Mouse (Mus musculus): Measurements from ENCODE around the gene March8. TPM values are rescaled to one million over a fixed set of nuclear protein-coding genes. Genes with fewer than 3 reads are reported as not detected.
"Not testable (repeated sequence)": the region's sequence is repeated elsewhere in the genome, so short reads cannot be mapped to it uniquely, and the experiment has no call there.

March8 gene
- total RNA-seq (2021) = 10 to 100 TPM; 59.6 to 76.5 TPM
- long read RNA-seq, experiment 1, full-length matches to known transcripts = 25 of 42 reads
- long read RNA-seq, experiment 1, partial matches to known transcripts = 0 of 42 reads
- long read RNA-seq, experiment 1, other reads (novel, unspliced or antisense) = 17 of 42 reads
- long read RNA-seq, experiment 2, full-length matches to known transcripts = 22 of 62 reads
- long read RNA-seq, experiment 2, partial matches to known transcripts = 6 of 62 reads
- long read RNA-seq, experiment 2, other reads (novel, unspliced or antisense) = 34 of 62 reads

DNA sequence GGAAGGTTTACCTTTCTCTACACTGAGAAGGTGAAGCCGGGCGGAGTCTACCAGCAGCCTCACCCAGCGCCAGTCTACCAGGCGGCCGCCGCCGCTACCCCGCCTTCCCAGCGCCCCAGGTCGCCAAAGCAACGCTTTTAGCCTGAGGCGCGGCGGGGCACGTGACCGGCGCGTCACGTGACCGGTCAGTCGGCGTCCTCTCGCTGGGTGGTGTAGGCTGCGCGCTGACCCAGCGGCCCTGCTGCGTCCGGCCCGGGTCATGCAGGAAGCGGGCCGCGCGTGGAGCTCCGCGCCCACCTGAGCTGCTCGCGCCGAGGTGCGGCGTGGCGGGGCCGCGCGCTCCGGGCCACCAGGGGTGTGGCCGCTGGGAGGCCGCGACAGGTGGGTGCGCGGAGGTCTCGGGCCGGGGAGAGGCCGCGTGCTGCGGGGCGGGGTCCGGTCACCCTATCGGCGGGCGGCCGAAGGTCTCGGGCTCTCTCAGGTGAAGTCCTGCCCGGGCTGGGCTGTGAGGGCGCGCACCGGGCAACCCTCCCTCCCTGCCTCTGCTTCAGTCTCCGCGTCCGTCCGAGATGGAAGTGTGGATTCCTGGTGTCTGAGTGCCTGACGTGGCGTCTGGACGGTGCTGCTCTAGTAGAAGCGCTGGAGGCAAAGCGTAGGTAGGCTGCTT lies at the start of gene March8:
Gene March8, plus strand, starts transcription at position 190 of the 667 bp plus-strand sequence.
- DNase-seq (ENCODE audit: low spot score in 2 of 2) = peak; percentile 88 to 89

DNA sequence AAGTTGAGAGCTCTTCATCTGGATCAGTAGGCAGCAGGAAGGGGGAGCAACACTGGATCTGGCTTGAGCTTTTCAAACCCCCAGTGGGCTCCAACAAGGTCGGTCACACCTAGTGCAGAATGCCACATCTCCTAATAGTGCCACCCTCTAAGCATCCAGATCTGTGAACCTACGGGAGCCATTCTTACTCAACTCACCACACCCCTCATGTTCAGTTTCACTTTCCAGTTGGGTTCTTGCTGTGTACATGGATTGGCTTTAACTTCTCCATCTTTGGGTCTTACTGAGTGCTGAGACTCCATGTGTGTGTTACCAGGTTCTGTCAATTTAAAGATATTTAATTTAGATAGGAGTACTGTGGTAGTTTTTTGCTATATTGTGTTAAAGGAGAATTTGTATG lies 26.4 kb upstream of the March8 start:
- no peak for DNase-seq (ENCODE audit: low spot score in 2 of 2)

GRCm38 (mm10) chr6:116319259-116319658 lies 18.6 kb upstream of the March8 start:
- no peak for DNase-seq (ENCODE audit: low spot score in 2 of 2)

DNA sequence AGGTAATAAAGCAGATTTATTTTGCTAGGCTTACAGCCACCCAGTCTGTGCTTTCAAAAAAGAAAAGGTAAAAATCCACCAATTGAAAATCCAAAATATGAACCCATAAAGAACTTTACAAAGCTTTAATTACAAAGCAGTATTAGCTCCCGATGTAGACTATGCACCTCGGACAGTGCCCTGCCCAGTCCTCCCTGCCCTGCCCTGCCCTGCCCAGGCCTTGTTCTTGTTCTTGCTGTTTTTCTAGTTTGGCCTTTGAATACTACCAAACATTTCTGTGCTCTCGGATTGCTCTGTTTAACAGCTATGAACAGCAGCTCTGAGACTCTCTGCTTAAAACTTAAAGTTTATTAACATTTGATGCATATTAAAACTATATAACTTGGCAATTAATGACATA lies 11.2 kb upstream of the March8 start:
- DNase-seq (ENCODE audit: low spot score in 2 of 2) = no peak

DNA sequence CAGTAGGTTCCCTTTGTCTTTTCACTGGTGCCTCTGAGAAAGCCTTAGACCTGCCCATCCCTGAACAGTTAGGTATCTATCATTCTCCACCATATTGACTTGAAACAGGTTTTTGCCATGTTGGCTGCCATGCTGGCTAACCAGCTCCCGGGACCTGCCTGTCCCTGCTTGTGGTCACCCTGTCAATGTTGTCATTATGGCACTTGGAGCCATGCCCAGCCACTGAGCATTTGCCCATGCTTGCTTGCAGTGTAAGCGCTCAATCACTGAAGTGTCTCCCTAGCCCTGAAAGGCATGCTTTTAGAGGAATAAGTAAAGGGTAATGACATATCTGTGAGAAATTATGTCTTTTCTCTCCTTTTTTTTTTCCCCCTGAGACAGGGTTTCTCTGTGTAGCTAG lies 6.4 kb upstream of the March8 start:
- no peak for DNase-seq (ENCODE audit: low spot score in 2 of 2)

DNA sequence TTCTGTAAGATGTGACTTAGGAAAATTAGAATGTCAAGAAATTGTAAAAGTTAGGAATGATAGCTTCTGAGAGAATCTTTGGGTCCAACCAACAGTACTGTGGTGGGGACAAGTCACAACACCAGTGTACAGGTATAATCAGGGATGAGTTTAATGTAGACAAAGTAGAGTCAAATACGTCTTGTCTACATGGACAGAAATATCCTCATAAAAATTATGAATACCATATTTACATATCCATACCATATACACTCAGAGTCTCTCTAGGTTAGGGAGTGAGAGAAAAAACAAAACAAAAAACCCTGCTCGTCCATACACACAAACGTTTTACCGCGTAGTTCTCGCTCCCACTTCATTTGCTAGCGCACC lies 374 bp upstream of the March8 start:
- DNase-seq (ENCODE audit: low spot score in 2 of 2) = no peak

- DNase-seq (ENCODE audit: low spot score in 2 of 2) = no peak
These were observed 696 bp downstream of the March8 start for GRCm38 (mm10) chr6:116338520-116338919.

DNA sequence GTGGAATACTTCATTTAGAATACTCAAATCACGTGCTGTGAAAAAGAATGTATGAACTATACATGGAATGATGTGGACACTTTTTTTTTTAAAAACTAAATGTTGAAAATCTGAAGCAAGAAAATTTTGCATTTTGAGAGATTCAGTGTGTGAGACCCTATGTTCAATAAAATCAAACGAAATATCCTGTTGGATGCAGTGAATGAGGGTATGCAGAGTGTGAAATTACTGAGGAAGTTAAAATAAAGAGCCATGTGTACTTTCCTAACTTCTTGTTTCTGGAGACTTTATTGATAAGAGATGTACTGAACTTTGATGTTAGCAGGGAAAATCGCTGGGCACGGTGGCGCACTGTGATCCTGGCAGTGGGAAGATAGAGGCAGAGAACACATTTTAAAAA lies 1.3 kb downstream of the March8 start:
- no peak for DNase-seq (ENCODE audit: low spot score in 2 of 2)

DNA sequence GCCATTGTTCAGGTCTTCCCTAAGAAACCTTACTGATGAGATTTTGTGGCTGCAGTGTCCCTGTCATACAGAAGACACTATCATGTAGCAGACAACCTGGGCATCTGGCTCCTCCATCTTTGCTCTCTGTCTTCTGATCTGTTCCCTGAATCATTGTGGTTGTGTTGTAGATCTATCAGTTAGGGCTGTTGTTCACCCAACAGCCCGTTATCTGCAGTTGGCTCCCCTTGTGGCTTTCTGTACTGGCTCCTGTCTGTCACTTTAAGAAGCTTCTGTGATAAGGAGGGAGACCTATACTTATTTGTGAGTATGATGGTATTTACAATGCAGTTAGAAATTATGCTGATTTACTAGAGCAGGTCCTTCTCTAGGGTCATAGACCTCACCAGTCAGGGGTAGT lies 2.7 kb downstream of the March8 start:
- no peak for DNase-seq (ENCODE audit: low spot score in 2 of 2)

DNA sequence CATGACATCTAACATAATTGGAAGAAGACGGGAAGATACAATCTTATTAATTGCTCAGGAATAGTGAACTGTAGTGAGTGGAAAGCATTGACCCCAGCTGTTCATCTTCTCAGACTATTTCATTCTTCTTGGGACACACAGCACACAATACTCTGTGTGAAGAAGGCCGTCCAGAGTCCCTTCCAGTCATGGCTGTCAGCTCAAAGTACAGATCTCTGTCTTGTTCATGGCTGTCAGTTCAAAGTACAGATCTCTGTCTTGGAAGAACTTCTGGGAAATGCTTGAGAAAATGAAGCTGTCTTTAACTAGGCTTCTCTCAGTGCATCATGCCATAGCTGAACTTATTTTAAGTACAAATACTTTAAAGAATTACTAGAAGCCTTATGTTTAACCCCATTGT lies 10.1 kb downstream of the March8 start:
- DNase-seq (ENCODE audit: low spot score in 2 of 2) = no peak

DNA sequence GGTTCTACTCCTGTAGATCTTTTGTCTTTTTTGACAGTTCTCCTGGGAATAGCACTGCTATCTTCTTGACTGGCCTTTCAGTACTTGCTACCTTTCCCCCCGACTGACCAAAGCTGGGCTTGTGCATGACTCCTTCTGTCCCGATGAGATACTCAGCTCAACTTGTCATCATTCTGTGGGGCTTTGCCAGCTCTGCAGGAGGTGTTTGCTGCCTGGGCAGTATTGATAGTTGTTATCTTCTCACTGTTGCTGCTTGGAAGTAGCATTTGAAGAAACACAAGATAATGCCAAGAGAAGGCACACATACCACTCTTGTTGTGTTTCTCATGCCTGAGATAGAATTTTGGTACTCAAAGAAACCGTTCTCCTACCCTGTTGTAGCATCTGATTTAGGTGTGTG lies 12.2 kb downstream of the March8 start:
- DNase-seq (ENCODE audit: low spot score in 2 of 2) = no peak

GRCm38 (mm10) chr6:116350643-116351042 lies 12.8 kb downstream of the March8 start:
- DNase-seq (ENCODE audit: low spot score in 2 of 2) = no peak

DNA sequence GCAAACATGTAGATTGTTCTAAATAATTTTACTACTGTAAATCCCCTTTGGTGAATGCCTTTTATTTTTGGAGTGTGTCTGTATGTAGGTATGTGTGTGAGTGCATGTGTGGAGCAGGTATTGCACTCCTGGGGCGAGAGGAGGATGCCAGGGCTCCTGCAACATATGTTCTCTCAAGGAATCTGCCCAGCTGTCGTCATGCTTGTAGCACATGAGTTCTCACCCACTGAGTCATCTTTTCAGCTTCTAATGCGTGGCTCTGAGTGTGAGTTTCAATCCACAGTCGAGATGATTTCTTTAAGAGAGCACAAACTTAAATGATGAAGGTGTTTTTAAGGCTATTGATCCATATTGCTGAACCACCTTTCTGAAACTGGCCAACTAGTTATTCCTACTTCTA lies 13.7 kb downstream of the March8 start:
- no peak for DNase-seq (ENCODE audit: low spot score in 2 of 2)

DNA sequence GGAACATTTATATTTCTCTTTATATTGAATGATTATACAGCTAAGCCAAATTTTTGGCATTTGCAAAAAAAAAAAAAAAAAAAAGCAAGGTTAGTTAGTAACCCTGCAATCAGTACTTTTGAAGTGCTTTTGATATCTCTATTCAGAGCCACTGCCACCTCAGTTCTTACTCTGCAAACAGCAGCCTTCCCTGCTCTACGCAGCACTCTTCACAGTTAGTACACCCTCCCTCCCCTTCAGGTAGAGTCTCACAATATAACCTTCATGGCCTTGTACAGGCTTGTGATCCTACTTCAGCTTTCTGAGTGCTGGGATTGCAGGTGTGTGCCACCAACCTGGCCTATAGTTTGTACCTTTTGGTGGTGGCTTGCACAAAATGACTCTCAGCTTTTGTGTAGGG lies 15.6 kb downstream of the March8 start:
- no peak for DNase-seq (ENCODE audit: low spot score in 2 of 2)

DNA sequence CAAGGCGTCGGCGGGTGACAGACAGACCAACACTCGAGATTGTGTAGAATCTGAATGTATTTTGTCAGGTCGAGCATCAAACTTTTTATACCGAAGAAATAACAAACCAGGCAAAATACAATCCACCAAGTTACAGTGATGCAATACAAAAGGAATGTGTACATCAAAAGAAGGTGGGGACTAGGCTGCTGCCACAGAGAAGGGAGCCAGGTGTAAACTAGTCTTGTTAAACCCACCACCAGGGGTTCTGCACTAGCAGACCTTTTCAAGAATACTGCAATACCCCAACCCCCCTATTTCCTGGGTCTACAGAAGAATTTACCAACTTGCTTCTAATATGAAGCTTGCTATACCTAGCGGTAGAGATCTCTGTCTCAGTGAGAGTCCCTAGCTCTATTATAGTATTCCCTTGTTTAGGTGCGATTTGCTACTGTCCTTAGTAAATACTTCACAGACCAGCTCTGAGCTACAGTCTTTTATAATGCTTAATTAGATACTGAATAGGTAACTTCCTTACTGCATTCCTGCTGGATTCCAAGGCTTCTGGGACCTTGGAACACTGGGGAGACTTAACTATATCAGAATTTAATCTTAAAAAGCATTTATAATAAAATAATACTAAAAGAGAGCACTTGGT lies 18.6 kb downstream of the March8 start:
- DNase-seq (ENCODE audit: low spot score in 2 of 2) = not testable (repeated sequence)

- no peak for DNase-seq (ENCODE audit: low spot score in 2 of 2)
These were observed 19.1 kb downstream of the March8 start for GRCm38 (mm10) chr6:116356948-116357325.

DNA sequence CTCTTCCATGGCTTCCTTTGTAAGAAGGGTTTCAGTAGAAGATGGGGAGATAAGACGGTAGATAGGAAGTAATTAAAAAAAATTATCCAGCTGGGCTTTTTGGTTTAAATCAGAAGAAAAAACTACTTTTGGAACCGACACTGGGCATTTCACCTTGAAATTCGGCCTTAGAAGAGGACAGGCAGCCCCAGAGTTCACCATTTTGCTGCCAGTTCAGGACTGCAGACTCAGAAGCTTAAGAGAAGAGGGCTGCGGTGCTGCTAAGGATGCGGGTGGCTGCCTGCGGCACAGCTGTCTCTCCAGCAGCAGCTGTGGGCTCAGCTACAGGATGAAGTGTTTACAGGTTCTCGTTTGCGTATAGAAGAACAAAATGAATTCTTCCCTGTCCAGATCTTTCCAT lies 20.2 kb downstream of the March8 start:
- no peak for DNase-seq (ENCODE audit: low spot score in 2 of 2)

DNA sequence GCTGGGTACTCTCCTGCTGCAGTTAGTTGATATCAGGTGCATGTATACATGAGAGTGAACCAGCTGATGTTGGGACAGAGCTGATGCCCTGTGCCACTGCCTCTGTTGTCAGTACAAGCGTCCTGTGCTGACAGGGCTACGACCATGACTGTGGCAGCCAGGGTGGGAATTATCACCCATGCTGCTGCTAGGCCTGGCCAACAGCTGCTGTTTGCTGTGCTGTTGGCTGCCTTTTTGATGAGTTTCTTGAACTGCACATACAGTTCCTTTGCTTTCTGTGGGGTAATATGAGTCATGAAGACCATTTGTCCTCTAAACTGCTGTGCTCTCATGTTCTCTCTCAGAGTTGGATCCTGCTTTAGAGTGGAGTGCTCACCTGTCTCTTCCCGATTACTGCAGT lies 21.4 kb downstream of the March8 start:
- no peak for DNase-seq (ENCODE audit: low spot score in 2 of 2)

DNA sequence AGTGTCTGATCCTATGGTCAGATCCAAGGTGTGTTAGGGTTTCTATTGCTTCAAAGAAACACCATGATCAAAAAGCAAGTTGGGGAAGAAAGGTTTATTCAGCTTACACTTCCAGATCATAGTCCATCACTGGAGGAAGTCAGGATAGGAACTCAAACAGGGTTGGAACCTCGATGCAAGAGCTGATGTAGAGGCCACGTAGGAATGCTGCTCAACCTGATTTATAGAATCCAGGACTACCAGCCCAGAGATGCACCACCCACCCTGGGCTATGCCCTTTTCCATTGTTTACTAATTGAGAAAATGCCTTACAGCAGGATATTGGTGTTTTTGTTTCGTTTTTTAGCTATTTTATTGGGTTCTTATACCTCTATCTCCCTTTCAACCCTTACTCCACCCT lies 23.6 kb downstream of the March8 start:
- DNase-seq (ENCODE audit: low spot score in 2 of 2) = no peak

GRCm38 (mm10) chr6:116361993-116362392 lies 24.2 kb downstream of the March8 start:
- no peak for DNase-seq (ENCODE audit: low spot score in 2 of 2)

- DNase-seq (ENCODE audit: low spot score in 2 of 2) = no peak
These were observed 30.1 kb downstream of the March8 start for GRCm38 (mm10) chr6:116367971-116368370.

- no peak for DNase-seq (ENCODE audit: low spot score in 2 of 2)
These were observed 32.0 kb downstream of the March8 start for GRCm38 (mm10) chr6:116369811-116370210.

Data from adrenal gland, adult 18-20 months (tissue).